In the genomic region with DNA sequence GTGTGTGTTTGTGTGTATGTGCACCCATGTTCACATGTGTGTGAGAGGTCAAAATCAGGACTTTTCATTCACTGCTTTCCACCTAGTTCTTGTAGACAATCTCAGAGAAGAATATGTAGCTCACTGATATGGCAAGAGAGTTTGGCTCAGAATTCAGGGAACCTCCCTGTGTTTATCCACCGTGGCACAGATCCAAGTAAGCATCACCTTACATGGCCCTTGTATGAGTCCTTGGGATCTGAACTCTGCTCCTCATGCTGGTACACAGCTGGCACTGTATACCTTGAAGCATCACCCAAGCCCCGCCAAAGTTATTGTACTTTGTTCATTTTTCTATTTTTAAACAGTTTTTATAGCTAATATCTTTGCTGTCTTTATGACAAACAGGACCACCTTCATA, we compare ENCODE assay signal across 18 mouse cellular contexts.
"Had no signal": no experiment of that assay in that cellular context is flagged by ENCODE, and none has a peak within 500 bp of the region (broad histone marks: within the 10 kb centered on the region; RNA-seq: fewer than 3 reads in every experiment).

No protein-coding gene starts in this region.

- H3K27ac ChIP-seq: midbrain, embryonic 10.5 days; midbrain, embryonic 12.5 days; neural tube, embryonic 13.5 days; neural tube, embryonic 15.5 days had no signal

- H3K27me3 ChIP-seq: midbrain, embryonic 12.5 days; neural tube, embryonic 13.5 days; neural tube, embryonic 15.5 days had no signal

- H3K9ac ChIP-seq: lung, embryonic 14.5 days; midbrain, embryonic 12.5 days; neural tube, embryonic 13.5 days; neural tube, embryonic 15.5 days had no signal

- H3K9me3 ChIP-seq: midbrain, embryonic 10.5 days; midbrain, embryonic 12.5 days; neural tube, embryonic 13.5 days; neural tube, embryonic 15.5 days had no signal

- H3K36me3 ChIP-seq: midbrain, embryonic 10.5 days; midbrain, embryonic 12.5 days; neural tube, embryonic 13.5 days; neural tube, embryonic 15.5 days had no signal

- H3K4me3 ChIP-seq: midbrain, embryonic 10.5 days; midbrain, embryonic 12.5 days; myocyte; neural tube, embryonic 13.5 days; neural tube, embryonic 15.5 days had no signal

- DNase-seq: lung, embryonic 14.5 days; lung, postnatal 10 days; lung, postnatal 4 days; midbrain, embryonic 14.5 days; retina, postnatal 1 day; right cerebral cortex, adult 18-20 months; right cerebral cortex, postnatal 25 days; right cerebral cortex, postnatal 4 days; spleen, adult 18-20 months; thymus, adult 18-20 months; thymus, postnatal 14 days; thymus, postnatal 36 days had no signal

- H3K4me2 ChIP-seq: lung, embryonic 14.5 days; midbrain, embryonic 12.5 days; neural tube, embryonic 13.5 days; neural tube, embryonic 15.5 days had no signal

- ATAC-seq: midbrain, embryonic 16.5 days had no signal

- H3K4me1 ChIP-seq: midbrain, embryonic 12.5 days; neural tube, embryonic 13.5 days; neural tube, embryonic 15.5 days had no signal
